Mouse (Mus musculus): ENCODE results near the gene Rnase2b.

GRCm38 (mm10) chr14:51144451-51144850 lies 17.6 kb upstream of the Rnase2b start:
- no peak for TF ChIP-seq CTCF (conservative IDR thresholded peaks at IDR 0.05; ENCODE audit: low read length)
- no peak for TF ChIP-seq POU5F1 (IDR thresholded peaks at IDR 0.05; ENCODE audit: borderline replicate concordance, low read length)

All from E14TG2a.4 (cell line).